Mouse (Mus musculus) urinary bladder, postnatal 36 days (tissue): ENCODE measurements around the gene Zfp51.
"Not testable (repeated sequence)": the region's sequence is repeated elsewhere in the genome, so short reads cannot be mapped to it uniquely, and the experiment has no call there.

Source experiments
- DNase-seq, 2 experiments: peaks; one replicate each; pipeline ENCODE4 v3.0.0; 2022; ENCODE audit warnings: low spot score in 2 of 2, mixed read lengths in 1 of 2

Gene Zfp51

DNA sequence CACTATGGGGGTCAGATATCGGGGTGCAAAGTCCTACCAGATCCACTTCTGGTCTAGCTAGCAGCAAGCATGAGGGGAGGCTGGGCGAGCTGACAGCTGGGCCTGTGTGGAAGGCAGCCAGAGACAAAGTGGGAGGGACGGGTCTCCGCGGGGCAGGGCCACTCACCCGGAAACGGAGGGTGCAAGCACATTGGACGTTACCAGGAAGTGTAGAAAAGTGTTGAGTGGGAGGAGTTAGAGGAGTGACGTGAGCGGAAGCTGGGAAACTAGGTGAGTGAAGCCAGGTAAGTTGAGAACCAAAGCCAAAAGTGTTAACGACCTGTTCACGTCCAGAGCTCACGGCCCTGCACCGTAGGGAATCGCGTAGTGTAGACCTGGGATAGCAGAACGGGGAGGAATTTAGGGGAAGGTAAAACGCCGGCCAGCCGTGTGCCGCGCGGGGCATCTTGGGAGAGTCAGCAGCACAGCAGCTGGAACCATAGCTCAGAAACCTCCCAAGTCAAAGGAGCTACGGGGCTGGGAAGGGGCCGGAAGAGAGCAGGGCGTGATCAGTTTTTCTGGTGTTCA lies at the start of gene Zfp51:
TSS of gene Zfp51 (plus strand) at position 237 of the 567 bp plus-strand sequence.
- DNase-seq, result peak; percentile 94 to 95

DNA sequence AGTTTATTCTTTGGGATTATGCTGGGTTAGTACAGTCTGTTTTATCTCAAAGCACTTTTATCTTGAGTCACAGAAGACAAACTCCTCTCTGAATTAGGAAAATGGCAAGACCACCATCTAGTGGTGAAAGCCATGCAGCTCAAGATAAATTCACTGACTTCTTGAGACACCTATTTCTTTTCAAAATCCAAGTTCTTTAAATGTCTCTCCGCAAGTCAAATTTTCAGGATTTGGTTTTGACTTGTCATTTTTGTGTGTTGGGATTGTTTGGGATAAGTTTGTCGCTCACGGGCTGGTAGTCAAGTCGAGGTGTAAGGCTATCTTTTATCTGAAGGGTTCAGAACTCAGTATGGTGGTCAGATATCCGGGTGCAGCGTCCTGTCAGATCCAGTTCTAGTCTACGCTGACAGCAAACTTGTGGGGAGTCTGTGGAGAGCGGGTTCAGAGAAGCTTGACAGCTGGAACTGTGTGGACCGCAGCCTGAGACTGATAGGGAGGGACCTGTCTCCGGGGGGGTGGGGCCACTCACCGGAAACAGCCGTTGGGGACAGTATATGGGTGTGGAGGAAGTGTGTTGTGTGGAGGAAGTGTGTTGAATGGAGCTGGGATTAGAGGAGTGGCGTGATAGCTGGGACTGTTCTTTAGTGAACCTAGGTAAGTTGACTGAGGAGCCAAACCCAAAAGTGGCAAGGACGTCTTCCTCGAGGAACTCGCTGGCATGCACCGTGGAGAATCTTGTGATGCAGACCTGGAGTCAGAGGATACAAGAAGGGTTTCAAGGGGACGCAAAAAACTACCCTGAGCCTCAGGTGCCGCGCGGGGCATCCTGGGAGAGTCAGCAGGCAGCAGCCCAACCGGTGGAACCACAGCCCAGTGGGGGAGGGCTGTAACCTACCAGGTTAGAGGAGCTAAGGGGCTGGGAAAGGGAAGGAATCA lies 27.2 kb upstream of the Zfp51 start, which contains the start of gene Zfp54:
TSS of gene Zfp54 (plus strand) at position 564 of the 936 bp plus-strand sequence.
- DNase-seq, result peak; percentile 68 to 77

DNA sequence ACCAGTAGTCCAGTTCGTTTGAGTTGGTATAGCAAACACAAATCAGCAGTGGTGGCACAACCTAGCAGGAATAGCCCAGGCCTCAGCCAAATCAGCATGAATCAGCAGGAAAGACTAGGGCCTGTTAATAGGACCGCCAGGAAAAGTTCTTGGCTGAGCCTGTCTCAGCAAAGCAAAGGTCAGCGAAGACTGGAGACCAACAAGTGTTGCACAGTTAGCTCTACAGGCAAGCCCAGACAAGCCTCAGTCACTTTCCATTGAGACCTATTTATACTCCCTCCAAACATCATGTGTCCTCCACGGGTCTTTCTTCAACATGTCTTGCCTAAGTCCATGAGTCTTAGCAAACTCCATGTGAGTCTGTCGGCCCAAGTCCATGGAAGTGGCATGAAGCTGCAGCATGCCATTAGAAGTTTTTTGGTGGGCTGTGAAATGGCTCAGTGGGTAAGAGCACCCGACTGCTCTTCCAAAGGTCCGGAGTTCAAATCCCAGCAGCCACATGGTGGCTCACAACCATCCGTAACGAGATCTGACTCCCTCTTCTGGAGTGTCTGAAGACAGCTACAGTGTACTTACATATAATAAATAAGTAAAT lies 11.3 kb upstream of the Zfp51 start:
- peak in 1 of 2 experiments; percentile 16 for DNase-seq

DNA sequence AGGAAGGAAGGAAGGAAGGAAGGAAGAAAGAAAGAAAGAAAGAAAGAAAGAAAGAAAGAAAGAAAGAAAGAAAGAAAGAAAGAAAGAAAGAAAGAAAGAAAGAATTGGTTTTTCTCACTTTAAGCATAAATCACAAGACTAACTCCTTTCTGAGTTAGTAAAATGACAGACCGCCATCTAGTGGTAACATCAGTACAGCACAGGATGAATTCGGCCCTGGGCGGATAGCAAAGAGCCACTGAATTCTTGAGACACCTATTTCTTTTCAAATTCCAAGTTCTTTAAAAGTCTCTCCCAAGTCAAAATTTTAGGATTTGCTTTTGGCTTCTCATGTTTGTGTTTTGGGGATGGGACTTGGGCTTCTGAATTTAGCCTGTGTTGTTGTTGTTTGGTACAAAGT lies 505 bp upstream of the Zfp51 start:
- peak; percentile 64 to 73 for DNase-seq

DNA sequence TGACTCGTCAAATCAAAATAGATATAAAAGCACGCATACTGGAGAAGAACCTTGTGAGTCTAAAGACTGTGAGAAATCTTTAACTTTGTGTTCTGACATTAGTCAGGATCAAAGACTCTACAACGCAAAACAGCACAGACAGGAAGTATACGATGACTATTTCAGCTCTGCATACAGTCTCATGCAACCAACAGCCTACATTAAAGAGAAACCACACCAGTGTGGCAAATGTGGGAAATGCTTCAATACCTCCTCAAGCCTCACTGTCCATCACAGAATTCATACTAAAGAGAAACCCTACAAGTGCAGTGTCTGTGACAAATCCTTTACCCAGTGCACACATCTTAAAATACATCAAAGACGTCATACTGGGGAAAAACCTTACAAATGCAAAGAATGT lies 13.4 kb downstream of the Zfp51 start:
- no peak for DNase-seq

DNA sequence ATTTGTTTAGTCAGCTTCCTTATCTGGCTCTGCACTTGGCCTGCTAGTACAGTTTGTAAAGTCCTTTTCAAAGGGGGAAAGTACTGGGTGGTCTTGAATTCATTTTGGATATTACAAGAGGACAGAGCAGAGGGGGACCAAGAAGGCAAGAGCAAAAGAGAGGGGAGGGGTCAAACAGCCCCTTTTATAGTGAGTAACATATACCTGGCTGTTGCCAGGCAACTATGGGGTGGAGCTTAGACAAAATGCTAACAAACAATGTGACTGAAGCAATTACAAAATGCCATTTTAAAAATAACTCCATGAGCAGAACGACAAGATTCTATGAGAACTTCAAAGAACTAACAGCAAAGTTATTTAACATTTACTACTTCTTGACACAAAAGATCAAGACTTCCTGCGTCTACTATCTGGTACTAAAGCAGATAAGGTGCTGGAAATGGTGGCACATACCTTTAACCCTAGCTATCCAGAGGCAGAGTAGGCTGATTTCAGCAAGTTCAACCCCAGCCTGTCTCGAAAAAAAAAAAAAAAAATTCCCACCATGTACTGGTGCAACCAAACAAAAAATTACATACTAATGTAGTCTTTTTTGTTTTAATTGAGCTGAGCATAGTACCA lies 22.0 kb downstream of the Zfp51 start:
- no peak for DNase-seq

DNA sequence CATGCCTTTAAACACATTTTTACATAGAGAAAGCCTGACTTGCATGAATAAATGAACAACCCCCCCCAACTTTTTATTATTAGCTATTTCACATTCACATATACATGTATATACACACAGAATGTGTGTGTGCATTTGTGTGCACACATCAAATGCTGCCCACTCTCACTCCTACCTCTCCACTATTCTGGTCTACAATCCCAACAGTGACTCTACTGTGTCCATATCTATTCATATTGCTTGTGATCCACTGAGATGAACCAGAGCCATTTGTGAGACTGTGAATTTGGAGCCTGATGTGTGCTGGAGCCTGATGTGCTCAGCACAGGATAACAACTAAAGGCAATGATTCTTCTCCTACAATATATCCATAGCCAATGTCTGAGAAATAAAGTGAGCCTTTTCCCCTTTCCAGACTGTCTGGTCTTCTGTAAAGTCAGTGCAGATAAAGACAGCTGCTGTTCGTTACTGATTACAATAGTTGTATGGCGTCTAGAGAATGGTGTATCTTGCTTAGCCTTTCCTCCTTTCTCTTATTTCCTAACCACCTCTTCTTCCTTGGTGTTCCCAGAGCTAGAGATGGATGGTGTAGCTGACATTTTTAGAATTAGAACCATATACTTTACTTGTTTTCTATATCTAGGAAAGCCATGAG lies 22.6 kb downstream of the Zfp51 start:
- DNase-seq, result no peak

DNA sequence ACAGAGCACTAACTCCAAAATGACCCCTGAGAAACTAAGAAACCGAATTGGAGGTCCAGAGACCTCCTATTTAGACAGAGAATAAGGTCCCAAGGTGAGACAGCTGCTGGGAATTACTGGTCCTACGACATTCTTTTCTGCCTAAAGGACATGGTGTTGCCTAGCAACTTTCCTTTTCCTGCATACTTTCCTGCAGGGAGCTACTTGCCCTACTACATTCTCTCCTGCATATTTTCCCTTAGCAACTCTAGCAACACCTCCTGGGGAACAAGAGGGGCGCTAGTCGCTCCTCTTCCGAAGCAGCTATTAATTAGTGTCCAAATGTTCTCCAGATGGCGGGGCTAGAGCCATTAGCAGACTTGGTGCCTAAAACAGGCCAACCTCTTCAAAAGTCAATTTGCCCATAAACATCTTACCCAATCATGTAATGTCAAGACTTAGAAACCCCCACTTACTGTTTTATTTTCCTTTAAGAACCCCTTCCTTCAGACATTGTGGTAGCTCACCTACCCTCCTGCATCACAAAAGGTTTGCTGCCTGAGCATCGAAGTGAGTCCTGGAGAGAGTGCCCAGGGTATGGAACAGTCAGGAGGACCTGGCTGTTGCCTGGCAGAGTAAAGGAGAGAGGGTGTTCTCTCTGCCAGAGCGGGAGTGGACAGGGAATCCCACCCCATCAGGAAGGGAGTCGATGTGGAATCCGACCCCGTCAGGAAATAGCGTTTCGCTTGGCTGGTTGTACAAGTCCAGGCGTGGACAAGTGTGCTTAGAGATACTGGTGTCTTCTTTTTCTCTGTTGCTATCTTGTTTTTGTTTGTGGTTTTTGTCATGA lies 23.4 kb downstream of the Zfp51 start:
- DNase-seq, result no peak

DNA sequence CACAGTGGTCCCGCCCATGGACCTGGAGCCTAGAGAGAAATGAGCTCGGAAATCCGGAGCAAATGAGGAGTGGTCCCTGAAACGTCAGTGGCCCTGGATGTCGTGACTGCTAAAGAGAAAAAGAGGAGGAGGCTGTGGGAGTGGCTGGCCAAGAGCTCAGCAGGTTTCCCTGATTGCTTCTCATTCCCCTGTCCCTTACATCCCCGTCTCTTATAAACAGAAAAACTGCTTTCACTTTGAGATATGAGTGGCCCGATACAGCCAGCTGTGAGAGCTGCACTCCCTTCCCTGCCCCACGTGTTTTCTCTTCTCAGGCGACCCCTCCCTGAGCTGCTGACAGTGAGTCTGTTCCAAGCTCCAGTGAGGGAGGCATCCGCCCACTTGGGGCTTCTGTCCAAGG lies 24.6 kb downstream of the Zfp51 start:
- DNase-seq, result not testable (repeated sequence)

DNA sequence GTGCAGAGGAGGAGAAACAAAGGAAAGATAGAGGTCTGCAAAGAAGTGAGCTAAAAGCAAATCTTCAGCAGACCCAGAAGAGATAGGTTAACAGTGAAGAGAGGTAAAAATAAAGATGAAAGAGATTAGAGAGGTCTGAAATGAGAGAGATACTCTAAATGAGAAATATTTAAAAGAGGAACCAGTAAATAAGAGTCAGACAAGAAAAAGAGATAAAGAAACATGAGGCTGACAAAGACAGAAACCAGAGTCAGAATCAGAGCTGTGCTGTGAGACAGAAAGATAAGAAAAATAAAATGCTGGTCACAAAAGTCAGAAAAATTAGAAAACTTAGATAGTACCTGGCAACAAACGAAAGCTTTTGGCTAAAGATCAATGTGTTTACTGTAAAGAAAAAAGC lies 25.1 kb downstream of the Zfp51 start:
- not testable (repeated sequence) for DNase-seq

DNA sequence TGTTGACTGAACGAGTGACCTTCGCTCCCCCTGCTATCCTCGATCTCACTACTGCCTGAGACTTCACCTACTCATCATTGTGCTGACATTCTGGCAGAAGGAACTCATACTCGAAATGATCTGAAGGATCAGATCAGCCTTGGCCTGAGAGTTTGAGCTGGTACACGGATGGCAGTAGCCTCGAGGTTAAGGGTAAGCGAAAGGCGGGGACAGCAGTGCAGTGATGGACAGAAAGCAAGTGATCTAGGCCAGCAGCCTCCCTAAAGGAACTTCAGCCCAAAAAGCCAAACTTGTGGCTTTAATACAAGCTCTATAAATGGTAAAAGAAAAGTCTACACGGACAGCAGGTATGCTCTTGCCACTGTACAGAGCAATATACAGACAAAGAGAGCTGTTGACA lies 26.2 kb downstream of the Zfp51 start:
- DNase-seq, result not testable (repeated sequence)

DNA sequence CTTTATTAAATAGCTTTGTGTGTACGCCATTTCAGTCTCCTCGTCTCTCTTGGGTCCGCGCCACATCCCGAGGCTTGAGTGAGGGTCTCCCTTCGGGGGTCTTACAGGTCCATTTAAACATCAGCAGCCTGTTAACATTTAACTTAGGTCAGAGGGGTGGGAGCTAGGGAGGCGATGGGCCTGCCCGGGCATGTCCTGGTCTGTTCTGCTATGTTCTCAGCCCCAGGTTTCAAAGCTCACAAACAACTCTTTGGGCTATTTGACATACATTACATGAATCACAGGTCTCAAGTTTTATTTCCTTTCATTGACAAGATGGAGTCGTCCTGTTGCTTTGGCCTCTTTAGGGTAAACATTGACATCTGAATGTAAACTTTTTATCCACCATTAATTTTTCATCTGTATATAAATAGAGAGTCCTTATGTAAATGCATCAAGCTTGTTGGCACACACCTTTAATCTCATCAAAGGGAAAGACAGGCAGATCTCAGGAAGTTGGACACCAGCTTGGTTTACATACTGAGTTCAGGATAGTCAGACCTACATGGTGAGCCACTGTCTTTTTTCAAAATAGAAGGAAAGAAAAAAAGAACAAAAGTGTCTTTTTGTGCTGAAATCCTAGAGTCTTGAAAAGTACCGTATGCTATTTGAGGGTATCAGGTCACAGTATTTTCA lies 28.1 kb downstream of the Zfp51 start:
- DNase-seq, result not testable (repeated sequence)

DNA sequence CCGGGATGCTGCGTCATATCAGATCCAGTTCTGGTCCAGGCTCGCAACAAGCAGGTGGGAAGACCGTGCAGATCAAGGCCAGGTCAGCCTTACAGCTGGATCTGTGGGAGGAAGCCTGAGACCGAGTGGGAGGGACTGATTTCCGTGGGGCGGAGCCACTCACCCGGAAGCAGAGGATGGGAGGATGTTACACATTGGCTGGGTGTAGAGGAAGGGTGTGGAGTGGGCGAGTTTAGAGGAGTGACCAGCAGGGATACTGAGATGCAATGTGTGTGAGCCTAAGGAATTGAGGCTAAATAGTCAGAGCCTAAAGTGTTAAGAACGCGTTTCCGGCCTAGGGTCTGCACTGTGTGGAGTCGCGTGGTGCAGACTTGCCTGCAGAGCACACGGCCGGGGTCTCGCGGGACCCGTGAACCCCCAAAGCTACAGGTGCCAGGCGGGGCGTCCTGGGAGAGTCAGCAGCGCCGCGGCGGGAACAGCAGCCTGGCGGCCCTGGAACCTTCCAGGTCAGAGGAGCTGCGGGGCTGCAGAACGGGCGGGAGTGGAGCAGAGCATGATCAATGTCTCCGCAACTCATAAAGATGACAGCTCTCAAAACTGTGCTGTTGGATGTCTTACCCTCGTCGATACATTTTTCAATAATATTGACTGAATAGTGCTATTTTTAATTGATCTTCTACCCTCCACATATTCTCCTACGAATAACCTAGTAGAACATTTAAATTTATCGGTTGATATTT lies 38.8 kb downstream of the Zfp51 start, which contains the start of gene Zfp53:
TSS of gene Zfp53 (plus strand) at position 239 of the 740 bp plus-strand sequence.
- peak; percentile 83 to 90 for DNase-seq

DNA sequence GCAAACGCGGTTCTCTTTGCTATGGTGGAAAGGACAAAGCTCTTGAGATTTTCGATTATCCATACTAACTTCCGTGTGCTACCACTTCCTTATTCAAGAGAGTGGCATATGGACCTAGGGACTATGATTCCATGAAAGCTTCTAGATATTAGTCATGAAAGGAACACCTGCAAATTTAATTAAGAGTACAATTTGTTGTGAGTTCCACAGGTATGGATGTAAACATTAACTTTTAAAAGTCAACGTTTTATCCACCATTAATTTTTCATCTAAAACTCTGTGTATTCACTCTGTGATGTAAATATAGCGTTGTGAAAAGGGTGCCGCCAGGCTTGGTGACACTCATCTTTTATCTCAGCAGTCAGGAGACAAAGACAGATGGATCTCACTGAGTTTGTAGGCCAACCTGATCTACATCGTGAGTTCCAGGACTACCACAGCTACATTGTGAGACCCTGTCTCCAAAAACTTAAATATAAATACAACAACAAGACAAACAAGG lies 39.4 kb downstream of the Zfp51 start:
- no peak for DNase-seq

DNA sequence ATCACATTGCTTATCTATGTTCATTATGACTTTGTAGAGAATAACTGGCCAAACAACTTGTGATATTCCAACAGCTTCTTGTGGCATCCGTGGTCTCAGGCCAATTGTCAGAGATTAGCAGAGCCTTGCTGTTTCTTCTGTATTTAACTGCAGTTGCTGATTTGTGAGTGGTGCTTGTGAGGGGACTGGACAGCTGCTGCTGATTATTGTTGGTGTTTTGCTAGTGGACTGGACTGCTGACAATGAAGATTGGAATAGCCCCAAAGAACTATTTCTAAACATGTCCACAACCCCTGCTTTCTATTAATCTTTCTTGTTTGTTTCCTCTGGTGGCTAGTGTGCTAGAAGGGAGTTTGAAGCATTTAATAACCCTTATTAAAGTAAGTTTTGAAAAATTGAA lies 51.2 kb downstream of the Zfp51 start:
- DNase-seq, result no peak

DNA sequence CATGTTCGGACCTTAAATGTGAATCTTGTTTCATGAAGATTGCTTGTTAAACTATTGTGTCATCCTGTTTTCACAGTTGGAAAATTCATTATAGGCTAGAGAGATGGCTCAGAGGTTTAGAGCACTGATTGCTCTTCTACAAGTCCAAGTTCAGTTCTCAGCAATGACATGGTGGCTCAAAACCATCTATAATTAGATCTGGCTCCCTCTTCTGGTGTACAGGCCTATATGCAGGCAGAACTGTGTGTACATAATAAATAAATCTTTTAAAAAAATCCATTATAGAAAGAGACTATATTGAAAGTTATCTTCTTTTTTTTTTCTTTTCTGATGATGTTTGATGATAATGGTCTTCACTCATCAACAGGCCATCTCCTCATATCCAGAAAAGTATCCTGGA lies 54.4 kb downstream of the Zfp51 start:
- DNase-seq, result no peak

DNA sequence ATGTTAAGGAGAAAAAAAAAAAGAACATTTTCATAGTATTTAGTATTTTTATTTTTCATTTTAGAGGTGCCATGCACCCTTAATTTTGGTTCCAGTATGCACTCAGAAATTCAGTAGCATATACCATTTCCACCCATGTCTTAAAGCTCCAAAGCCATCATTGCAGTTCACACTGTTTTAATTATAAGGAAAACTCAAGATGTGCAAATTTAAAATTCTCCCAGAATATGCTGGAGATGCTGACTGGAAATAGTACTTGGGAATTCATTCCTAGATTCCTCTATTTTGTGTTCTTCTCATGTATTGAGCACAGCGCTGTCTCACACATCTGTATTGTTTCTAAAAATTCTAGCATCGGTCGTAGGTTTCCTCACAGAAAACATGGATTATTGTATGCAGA lies 56.1 kb downstream of the Zfp51 start:
- DNase-seq, result no peak

DNA sequence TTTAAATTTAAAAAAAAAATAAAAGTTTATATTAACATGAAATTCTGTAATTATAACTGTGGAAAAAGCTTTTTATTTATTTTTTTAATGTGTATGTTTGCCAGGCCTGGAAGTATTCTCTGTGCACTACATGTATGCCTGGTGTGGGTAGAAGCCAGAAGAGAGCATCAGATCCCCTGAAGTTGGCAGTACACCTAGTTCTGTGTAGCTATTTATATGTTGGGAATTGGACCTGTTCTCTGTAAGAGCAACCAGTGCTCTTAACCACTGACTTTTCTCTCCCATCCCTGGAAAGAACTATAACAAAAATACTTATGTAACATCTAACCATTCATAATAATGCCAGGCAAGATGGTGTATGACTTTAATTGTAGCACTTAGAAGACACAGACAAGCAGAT lies 59.6 kb downstream of the Zfp51 start:
- DNase-seq, result no peak
